Mouse (Mus musculus) lung, adult 2 months (tissue): ENCODE measurements around the gene Olfr329-ps.

ENCODE experiments used
- CTCF ChIP-seq: fragments of 200-500 bp; IDR thresholded peaks from 2 replicates; pipeline ENCODE4 v1.5.1; 2011; ENCODE audit warnings: mild to moderate bottlenecking, low read length, control low read depth; ENCODE audit not compliant: insufficient read depth
- POLR2A ChIP-seq: fragments of 200-500 bp; IDR thresholded peaks from 2 replicates; pipeline ENCODE4 v1.6.1; 2011; ENCODE audit warnings: low read depth, mild to moderate bottlenecking, control low read depth, low read length, borderline replicate concordance; ENCODE audit errors: extremely low read depth

- no peak for TF ChIP-seq POLR2A
- TF ChIP-seq CTCF = no peak
Measured at GRCm38 (mm10) chr11:58498761-58499160, 47.5 kb downstream of the Olfr329-ps start.
